Mouse (Mus musculus): ENCODE data around the gene Msi2. TPM values are rescaled to one million over a fixed set of nuclear protein-coding genes. Genes with fewer than 3 reads are reported as not detected.

Gene Msi2
- polyA plus RNA-seq, 1 experiment from 2014 or later, result 13.1 TPM

DNA sequence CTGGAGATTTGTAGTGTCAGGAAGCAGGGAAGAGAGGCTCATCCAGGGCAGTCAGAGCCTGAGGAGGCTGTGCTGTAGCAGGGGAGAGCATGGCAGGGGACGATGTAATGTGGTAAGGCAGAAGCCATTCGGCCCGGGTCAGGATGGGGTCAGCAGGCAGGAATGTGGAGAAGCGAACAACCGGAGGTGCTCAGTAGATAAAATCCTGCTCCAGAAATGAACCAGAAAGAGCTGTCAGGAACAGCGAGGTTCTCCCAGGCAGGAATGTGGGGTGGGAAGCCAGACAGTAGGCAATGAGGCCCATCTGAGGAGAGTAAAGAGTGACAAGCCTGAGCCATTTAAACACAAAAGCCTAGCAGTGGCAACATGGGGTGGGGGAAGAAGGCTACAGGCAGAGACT lies 157.1 kb downstream of the Msi2 start:
- Histone ChIP-seq H3K4me1 (peaks cover 47% of the 10 kb centered on the region), H3K4me3 (no peak overlapping the region), H3K36me3 (no peaks in the 10 kb centered on the region), H3K27me3 (0 out of 2 replicates have a peak, but pooled peaks cover 7% of the 10 kb centered on the region), H3K9ac (no peak overlapping the region), H3K27ac (peak overlapping the region; percentile 64), H3K4me2 (no peak overlapping the region), H3K9me3 (no peaks in the 10 kb centered on the region; the same call in 1 of the 2 replicates)
- 20% methylated on average over 6 of the region's 6 CpGs for WGBS
- ATAC-seq (ENCODE audit: insufficient number of reproducible peaks, low FRiP score, low TSS enrichment, low read depth), result no peak

DNA sequence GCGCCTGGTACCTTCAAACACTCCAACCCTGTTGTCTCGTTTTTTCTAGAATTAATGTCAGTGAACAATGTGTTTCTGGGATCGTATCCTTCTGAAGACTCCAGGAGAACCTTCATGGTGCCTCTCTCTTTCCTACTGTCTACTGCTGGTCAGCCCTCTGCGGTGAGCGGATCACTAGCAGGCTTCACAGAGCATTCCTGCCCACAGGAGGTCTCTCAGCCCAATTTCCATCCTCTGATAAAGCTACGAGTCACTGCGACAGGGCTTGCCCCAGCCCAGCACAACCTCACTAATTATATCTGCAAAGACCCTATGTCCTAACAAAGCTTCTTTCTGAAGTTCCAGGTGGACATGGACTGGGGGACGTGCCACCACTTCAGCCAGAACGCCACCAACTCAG lies 157.7 kb downstream of the Msi2 start:
- H3K4me3 ChIP-seq, result no peak overlapping the region
- no peak overlapping the region for H3K9ac ChIP-seq
- H3K27ac ChIP-seq, result peak overlapping the region; percentile 64
- H3K4me2 ChIP-seq, result no peak overlapping the region
- peaks cover 53% of the 10 kb centered on the region for H3K4me1 ChIP-seq
- WGBS, result 69% methylated on average over 9 of the region's 9 CpGs
- H3K9me3 ChIP-seq, result no peaks in the 10 kb centered on the region; the same call in 1 of the 2 replicates
- no peaks in the 10 kb centered on the region for H3K36me3 ChIP-seq
- 0 out of 2 replicates have a peak, but pooled peaks cover 7% of the 10 kb centered on the region for H3K27me3 ChIP-seq
- no peak for ATAC-seq (ENCODE audit: insufficient number of reproducible peaks, low FRiP score, low TSS enrichment, low read depth)

DNA sequence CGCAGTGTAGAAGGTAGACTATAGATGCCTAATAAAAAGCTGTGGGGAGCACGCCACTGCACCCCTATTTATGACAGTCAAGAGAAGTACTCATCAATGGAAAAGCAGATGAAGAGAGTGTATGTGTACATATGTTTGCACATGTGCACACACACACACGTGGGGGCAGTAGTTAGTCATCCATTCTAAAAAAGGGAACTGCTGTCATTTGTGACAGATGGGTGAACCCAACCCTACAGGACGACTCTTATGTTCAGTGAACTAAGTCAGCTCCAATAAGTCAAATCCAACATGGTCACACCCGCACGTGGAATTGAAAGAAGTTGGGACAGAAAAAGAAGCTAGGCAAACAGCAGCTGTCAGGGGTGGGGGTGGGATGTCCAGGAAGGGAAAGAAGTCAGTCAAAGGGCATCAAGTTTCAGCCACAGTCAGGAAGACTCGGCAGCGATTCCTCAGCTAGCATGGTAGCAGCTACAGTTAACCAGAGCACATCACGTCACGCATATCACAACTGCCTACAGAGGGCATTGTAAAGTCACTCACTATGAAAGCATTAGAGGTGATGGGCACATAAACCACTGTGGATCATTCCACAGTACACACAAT lies 158.8 kb downstream of the Msi2 start:
- no peak overlapping the region for H3K9ac ChIP-seq
- WGBS, result 55% methylated on average over 10 of the region's 10 CpGs
- H3K4me1 ChIP-seq, result peaks cover 64% of the 10 kb centered on the region
- H3K27ac ChIP-seq, result 0 out of 2 replicates have a peak overlapping the region, but pooled peaks have one; percentile 38
- no peak overlapping the region for H3K4me2 ChIP-seq
- H3K9me3 ChIP-seq, result no peaks in the 10 kb centered on the region; the same call in 1 of the 2 replicates
- ATAC-seq (ENCODE audit: insufficient number of reproducible peaks, low FRiP score, low TSS enrichment, low read depth), result no peak
- 0 out of 2 replicates have a peak, but pooled peaks cover 7% of the 10 kb centered on the region for H3K27me3 ChIP-seq
- no peaks in the 10 kb centered on the region for H3K36me3 ChIP-seq
- no peak overlapping the region for H3K4me3 ChIP-seq

DNA sequence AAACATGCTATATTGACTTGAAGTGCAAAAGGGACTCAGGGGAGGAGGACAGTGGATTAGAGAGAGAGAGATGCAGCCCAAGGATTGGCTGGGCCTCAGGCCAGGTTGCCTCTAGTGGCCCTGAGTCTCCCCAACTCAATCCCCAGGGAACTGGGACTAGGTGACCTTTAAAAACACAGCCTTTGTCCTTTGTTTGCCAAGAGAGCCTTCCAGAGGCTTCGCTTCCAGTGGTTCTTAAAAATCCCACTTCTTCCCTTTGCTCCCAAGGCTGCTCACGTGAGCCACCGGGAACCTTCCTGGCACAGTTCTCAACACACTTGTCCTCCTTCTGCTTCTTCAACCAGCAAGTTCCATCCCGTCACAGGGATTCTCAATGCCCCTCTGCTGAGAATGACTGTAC lies 159.6 kb downstream of the Msi2 start:
- 72% methylated on average over 4 of the region's 4 CpGs for WGBS
- 0 out of 2 replicates have a peak, but pooled peaks cover 7% of the 10 kb centered on the region for H3K27me3 ChIP-seq
- peak overlapping the region; percentile 38; the same call in 1 of the 2 replicates for H3K27ac ChIP-seq
- no peak overlapping the region for H3K9ac ChIP-seq
- no peak overlapping the region for H3K4me2 ChIP-seq
- H3K4me3 ChIP-seq, result no peak overlapping the region
- peaks cover 71% of the 10 kb centered on the region for H3K4me1 ChIP-seq
- no peaks in the 10 kb centered on the region for H3K36me3 ChIP-seq
- ATAC-seq (ENCODE audit: insufficient number of reproducible peaks, low FRiP score, low TSS enrichment, low read depth), result no peak
- H3K9me3 ChIP-seq, result no peaks in the 10 kb centered on the region; the same call in 1 of the 2 replicates

DNA sequence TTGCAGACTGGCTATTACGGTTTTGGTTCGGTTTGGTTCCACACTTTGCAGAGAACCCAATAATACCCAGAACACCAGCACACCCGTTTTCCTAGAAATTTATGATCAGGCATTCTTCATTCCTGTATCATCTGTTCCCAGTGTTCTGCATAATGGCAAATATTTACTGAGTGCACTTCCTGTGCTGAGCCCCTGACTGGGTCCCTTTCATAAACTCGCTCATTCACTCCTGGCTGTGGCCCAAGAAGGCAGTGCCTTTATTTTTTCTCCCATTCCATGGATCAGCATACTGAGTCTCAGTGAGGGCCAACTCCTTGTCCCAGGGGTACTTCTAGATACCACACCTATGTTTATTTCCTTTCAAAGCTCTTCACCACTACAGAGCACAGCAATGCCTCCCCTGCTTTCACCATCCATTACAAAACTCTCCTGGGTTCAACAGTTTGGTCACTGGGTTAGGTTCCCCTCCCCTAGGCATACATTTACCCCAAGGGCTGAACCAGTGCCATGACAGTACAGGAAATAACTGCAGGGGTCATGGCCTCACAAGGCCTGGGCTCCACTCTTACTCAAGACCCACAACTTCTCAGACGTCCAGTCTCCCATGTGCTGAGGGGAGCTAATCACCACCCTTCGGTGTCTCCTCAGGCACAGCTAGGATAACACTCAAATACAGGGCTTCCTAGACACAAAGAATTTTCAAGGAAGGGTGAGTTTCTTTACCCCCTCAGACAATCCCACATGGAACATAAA lies 160.3 kb downstream of the Msi2 start:
- 0 out of 2 replicates have a peak, but pooled peaks cover 7% of the 10 kb centered on the region for H3K27me3 ChIP-seq
- H3K4me2 ChIP-seq, result no peak overlapping the region
- H3K27ac ChIP-seq, result peak overlapping the region; percentile 38
- no peak overlapping the region for H3K9ac ChIP-seq
- no peak for ATAC-seq (ENCODE audit: insufficient number of reproducible peaks, low FRiP score, low TSS enrichment, low read depth)
- H3K4me3 ChIP-seq, result no peak overlapping the region
- no peaks in the 10 kb centered on the region; the same call in 1 of the 2 replicates for H3K9me3 ChIP-seq
- H3K4me1 ChIP-seq, result peaks cover 78% of the 10 kb centered on the region
- no peaks in the 10 kb centered on the region for H3K36me3 ChIP-seq
- WGBS, result 47% methylated on average over 6 of the region's 6 CpGs

DNA sequence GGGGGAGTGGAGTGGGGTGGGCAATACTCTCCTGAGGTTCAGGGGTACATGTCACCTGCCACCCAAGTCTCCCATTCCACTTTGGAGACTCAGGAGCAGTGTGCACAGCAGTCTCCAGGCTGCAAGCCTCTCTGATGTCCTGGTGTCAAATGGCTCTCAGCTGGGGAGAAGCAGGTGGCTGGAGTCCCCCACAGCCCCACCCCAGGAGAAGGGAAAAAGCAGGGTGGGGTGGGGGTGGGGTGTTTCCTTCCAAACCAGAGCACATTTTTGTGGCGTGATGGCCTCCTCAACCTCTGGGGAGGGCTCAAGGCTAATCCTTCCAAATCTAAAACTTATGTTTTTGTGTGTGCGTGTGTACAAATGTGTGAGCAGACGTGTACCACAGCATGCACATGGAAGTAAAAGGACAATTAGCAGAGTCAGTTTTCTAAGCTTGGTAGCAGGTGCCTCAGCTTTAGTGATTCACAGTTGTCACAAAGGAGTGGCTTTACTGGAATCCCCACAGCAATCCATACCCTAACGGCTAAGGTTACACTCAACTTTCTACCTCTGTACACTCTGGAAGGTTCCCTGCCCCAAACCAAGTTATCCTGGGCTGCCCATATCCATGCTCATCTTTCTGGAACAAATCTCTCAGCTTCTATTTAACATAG lies 161.1 kb downstream of the Msi2 start:
- peak; percentile 30; the same call in 1 of the 2 replicates for ATAC-seq (ENCODE audit: insufficient number of reproducible peaks, low FRiP score, low TSS enrichment, low read depth)
- Histone ChIP-seq H3K4me2 (no peak overlapping the region), H3K27me3 (0 out of 2 replicates have a peak, but pooled peaks cover 7% of the 10 kb centered on the region), H3K27ac (peak overlapping the region; percentile 28), H3K4me1 (peaks cover 78% of the 10 kb centered on the region), H3K9me3 (no peaks in the 10 kb centered on the region), H3K36me3 (no peaks in the 10 kb centered on the region), H3K4me3 (no peak overlapping the region), H3K9ac (no peak overlapping the region)
- 37% methylated on average over 4 of the region's 4 CpGs for WGBS

DNA sequence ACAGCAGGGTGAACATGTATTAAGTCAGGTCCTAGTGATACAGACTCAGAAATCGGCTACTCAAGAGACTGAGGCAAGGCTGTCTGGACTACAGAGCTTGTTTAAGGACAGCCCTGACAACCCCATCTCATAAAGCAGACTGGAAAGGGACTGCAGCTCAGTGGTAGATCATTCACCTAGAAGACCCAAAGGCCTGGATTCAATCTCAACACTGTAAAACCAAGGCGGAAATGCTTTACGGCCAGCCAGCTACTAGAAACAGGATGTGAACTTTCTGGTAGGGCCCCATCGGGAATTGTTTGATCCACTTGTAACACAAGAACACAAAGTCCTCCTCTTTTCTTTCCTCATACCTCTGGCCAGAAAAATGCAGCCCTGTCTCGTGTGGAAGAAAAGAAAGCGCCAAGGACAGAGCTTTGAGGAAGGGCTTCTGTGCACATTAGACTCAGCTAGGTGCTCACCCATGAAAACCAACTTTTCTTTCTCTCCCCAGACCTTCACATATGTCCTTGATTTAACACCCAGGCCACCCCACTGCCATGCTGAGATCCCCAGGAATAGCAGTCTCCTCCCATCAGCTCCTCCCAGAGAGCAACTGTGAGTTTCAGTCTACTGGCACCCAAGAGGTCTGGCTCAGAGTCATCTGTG lies 162.3 kb downstream of the Msi2 start:
- no peak for ATAC-seq (ENCODE audit: insufficient number of reproducible peaks, low FRiP score, low TSS enrichment, low read depth)
- no peak overlapping the region for H3K4me2 ChIP-seq
- H3K9ac ChIP-seq, result no peak overlapping the region
- no peaks in the 10 kb centered on the region for H3K36me3 ChIP-seq
- H3K27ac ChIP-seq, result peak overlapping the region; percentile 71
- H3K27me3 ChIP-seq, result 0 out of 2 replicates have a peak, but pooled peaks cover 7% of the 10 kb centered on the region
- no peaks in the 10 kb centered on the region for H3K9me3 ChIP-seq
- H3K4me1 ChIP-seq, result peaks cover 79% of the 10 kb centered on the region
- no peak overlapping the region for H3K4me3 ChIP-seq
- 15% methylated on average over 6 of the region's 6 CpGs for WGBS

DNA sequence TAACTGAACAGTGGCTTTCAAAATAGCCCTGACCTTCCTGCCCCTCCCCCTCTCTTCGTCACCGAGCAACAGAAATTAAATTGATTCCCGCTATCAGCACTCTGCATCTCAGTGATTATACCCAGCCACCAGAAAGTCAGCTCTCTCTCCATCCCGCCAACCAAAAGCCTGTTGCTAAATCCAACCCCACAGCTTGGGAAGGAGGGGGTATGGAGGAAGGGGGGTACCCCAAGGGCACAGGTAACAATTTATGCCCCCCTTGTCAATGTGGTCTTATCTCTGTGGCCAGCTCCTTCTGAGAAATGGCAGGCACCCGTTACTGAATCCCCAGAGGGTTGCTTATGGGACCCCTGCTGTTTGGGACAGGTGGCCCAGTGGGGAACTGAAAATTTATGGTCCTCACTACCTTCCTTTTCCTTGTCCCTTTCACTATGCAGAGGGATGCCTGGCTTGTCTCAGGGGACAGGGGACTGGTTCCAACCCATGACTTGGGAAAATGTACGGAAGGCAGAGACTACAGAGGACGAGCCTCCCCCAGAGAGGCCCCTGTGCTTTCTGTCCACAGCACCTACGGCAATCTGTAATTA lies 163.0 kb downstream of the Msi2 start:
- WGBS, result 32% methylated on average over 8 of the region's 8 CpGs
- Histone ChIP-seq H3K9ac (no peak overlapping the region), H3K36me3 (no peaks in the 10 kb centered on the region), H3K27ac (peak overlapping the region; percentile 71), H3K4me3 (no peak overlapping the region), H3K4me2 (no peak overlapping the region), H3K4me1 (peaks cover 80% of the 10 kb centered on the region), H3K9me3 (no peaks in the 10 kb centered on the region), H3K27me3 (0 out of 2 replicates have a peak, but pooled peaks cover 7% of the 10 kb centered on the region)
- no peak for ATAC-seq (ENCODE audit: insufficient number of reproducible peaks, low FRiP score, low TSS enrichment, low read depth)

DNA sequence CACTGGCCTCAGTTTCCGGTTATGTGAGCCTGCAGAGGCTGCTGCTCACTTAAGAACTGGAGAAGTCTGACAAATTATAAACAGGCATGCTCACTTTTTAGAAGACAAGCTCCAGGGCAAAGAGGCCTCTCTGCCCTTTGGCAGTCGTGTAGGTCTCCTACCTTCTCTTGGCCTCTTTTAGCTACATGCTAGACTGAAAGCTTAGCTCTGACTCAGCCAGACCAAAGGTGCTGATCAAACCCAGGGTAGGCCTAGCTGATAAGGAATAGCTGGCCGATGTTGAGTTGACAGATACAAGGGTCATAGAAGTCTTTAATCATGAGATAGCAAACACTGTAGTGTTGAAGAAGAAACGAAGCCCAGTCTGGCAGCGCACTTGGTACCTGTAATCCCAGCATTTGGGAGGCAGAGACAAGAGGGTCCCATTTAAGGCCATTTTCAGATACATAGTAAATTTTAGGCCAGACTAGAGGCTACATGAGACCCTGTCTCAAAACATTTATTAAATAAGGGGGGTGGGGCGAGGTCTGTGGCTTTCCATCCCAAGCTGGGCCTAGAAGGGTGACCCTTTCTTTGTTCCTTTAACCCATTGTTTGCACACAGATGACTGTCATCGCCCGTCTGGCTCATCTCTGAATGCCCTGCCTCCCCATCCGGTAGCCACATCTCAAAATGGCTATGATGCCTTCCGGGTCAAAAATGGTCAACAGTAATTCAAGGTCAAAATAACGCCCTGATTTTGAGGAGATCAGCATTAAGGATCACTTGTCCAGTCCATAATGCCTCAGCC lies 164.6 kb downstream of the Msi2 start:
- Histone ChIP-seq H3K27ac (0 out of 2 replicates have a peak overlapping the region, but pooled peaks have one; percentile 8), H3K36me3 (no peaks in the 10 kb centered on the region)
- 69% methylated on average over 11 of the region's 11 CpGs for WGBS

DNA sequence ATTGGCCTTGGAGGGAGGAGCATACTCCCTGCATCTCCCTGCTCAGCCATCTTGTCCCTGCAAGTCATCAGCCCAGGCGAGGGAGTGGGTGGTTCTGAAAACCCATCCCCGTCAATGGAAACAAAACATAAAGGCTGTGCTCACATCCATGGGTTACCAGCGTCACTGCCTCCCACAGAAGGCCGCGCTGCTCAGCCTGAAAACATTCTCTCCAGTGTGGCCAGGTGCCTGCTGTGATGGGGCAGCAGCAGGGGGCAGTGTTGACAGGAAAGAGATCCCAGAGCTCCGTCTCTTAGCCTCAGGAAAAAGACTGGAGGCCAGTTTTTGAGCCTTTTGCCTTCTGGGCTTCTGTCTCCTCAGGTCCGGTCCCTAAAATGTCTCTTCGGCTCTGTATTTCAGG lies 165.3 kb downstream of the Msi2 start:
- Histone ChIP-seq H3K4me3 (no peak overlapping the region), H3K4me2 (no peak overlapping the region), H3K9ac (no peak overlapping the region), H3K9me3 (no peaks in the 10 kb centered on the region), H3K27ac (0 out of 2 replicates have a peak overlapping the region, but pooled peaks have one; percentile 8), H3K27me3 (no peaks in the 10 kb centered on the region), H3K36me3 (no peaks in the 10 kb centered on the region), H3K4me1 (peaks cover 89% of the 10 kb centered on the region)
- WGBS, result 39% methylated on average over 8 of the region's 8 CpGs
- ATAC-seq (ENCODE audit: insufficient number of reproducible peaks, low FRiP score, low TSS enrichment, low read depth), result no peak

More for the DNA sequence above, 164.6 kb downstream of the Msi2 start:
- Histone ChIP-seq H3K9me3 (no peaks in the 10 kb centered on the region), H3K4me3 (no peak overlapping the region), H3K9ac (no peak overlapping the region), H3K4me2 (no peak overlapping the region), H3K27me3 (0 out of 2 replicates have a peak, but pooled peaks cover 1% of the 10 kb centered on the region), H3K4me1 (peaks cover 89% of the 10 kb centered on the region)
- no peak for ATAC-seq (ENCODE audit: insufficient number of reproducible peaks, low FRiP score, low TSS enrichment, low read depth)
